Mouse (Mus musculus) heart, embryonic 16.5 days (tissue): ENCODE data around the gene Sec14l4. TPM values are rescaled to one million over a fixed set of nuclear protein-coding genes. Genes with fewer than 3 reads are reported as not detected.

Experiments used
- ATAC-seq: fragments of 200-750 bp; cut with Nextera tagmentation; replicated peaks from 2 replicates; pipeline ENCODE4 v1.8.0; 2017; ENCODE audit warnings: moderate number of reproducible peaks; ENCODE audit not compliant: insufficient read depth, low FRiP score; ENCODE audit errors: extremely low read depth
- H3K27ac ChIP-seq: fragments of 300-500 bp; sonication (generic); 2 replicates; pipeline ENCODE4 v1.5.1; 2014; ENCODE audit warnings: mild to moderate bottlenecking, low read length, control low read depth, moderate library complexity
- H3K27me3 ChIP-seq: fragments of 300-500 bp; sonication (generic); 2 replicates; pipeline ENCODE4 v1.6.1; 2014; ENCODE audit warnings: low read length, mixed read lengths; ENCODE audit not compliant: control insufficient read depth, insufficient read depth
- H3K36me3 ChIP-seq: fragments of 300-500 bp; sonication (generic); 2 replicates; pipeline ENCODE4 v1.6.1; 2014; ENCODE audit not compliant: control insufficient read depth, insufficient read depth
- H3K4me1 ChIP-seq: fragments of 300-500 bp; sonication (generic); 2 replicates; pipeline ENCODE4 v1.6.1; 2014; ENCODE audit warnings: low read length, mixed read lengths; ENCODE audit not compliant: control insufficient read depth, insufficient read depth
- H3K4me2 ChIP-seq: fragments of 300-500 bp; sonication (generic); 2 replicates; pipeline ENCODE4 v1.6.1; 2014; ENCODE audit warnings: low read depth, mild to moderate bottlenecking, control low read depth, low read length
- H3K4me3 ChIP-seq: fragments of 300-500 bp; sonication (generic); 2 replicates; pipeline ENCODE4 v1.5.1; 2014; ENCODE audit warnings: mild to moderate bottlenecking, control low read depth, low read length
- H3K9ac ChIP-seq: fragments of 300-500 bp; sonication (generic); 2 replicates; pipeline ENCODE4 v1.6.1; 2014; ENCODE audit warnings: low read length, control low read depth
- H3K9me3 ChIP-seq: fragments of 300-500 bp; sonication (generic); replicated peaks from 2 replicates; pipeline ENCODE4 v1.6.1; 2016; ENCODE audit warnings: low read length; ENCODE audit not compliant: control insufficient read depth
- WGBS: fragments of 180-500 bp; shearing (Covaris S2); extraction: QIAGEN DNeasy Blood & Tissue Kit; methylation state at CpG from one replicate; pipeline ENCODE4 v1.1.7; 2014; 5-methylcytosine and 5-hydroxymethylcytosine counted together
- polyA plus RNA-seq: library from polyadenylated mRNA; unstranded; fragments of >200 nt; fragmentation: Nextera tagmentation; extraction: Ambion mirVana; gene quantifications from 2 replicates; pipeline ENCODE4 v1.2.1, GENCODE M21; 2015

Sec14l4 gene
- polyA plus RNA-seq, 1 experiment from 2014 or later: 0.38 TPM

DNA sequence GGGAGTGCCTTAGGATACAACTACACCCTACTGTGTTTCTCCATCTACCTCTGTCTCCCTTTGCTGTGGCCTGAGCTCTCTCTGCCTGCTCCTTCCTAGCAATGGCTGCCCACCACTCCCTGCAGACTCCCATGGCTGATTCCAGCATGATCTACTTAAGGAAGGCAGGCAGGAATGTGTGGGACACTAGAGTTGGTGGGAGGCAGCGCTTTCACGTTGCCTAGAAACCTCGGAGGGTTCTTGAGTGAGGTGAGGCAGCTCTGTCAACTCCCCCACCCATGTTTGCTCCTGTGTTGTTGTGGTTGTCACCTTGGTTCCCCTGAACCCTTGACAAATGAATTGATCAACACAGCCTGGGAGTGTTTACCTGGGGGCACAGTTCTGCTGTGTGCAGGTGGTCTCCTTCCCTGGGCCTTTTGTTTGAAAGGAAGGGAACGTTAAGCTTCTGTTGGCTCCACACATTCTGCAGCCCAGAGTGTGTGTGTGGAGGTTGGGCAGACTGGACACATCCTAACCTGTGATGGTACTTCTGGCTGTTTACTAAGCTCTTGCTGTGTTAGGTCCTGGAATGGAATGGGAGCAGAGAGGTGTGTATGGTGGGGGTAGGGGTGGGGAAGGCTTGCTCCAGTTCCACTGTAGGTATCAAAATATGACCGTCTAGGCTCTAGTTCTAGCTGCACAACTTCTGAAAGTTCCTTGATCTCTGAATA is 29.8 kb downstream of the Sec14l4 start:
- Histone ChIP-seq H3K27me3 (no peaks in the 10 kb centered on the region), H3K9me3 (no peaks in the 10 kb centered on the region), H3K4me2 (no peak overlapping the region), H3K36me3 (no peaks in the 10 kb centered on the region), H3K9ac (no peak overlapping the region), H3K27ac (no peak overlapping the region), H3K4me3 (no peak overlapping the region), H3K4me1 (no peaks in the 10 kb centered on the region)
- 58% methylated on average over 5 of the region's 5 CpGs for WGBS
- ATAC-seq: no peak

GRCm38 (mm10) chr11:4062523-4062922 is 31.3 kb downstream of the Sec14l4 start:
- Histone ChIP-seq H3K4me3 (no peak overlapping the region), H3K4me2 (no peak overlapping the region), H3K27ac (no peak overlapping the region), H3K9me3 (no peaks in the 10 kb centered on the region), H3K36me3 (no peaks in the 10 kb centered on the region), H3K4me1 (no peaks in the 10 kb centered on the region), H3K27me3 (no peaks in the 10 kb centered on the region), H3K9ac (no peak overlapping the region)
- ATAC-seq: no peak
- 82% methylated on average over 4 of the region's 4 CpGs for WGBS

- Histone ChIP-seq H3K27ac (no peak overlapping the region), H3K36me3 (no peaks in the 10 kb centered on the region), H3K9ac (no peak overlapping the region), H3K4me2 (no peak overlapping the region), H3K4me3 (no peak overlapping the region), H3K4me1 (no peaks in the 10 kb centered on the region), H3K27me3 (no peaks in the 10 kb centered on the region), H3K9me3 (no peaks in the 10 kb centered on the region)
- WGBS: 45% methylated on average over 6 of the region's 6 CpGs
- ATAC-seq: no peak
These were observed 31.7 kb downstream of the Sec14l4 start for GRCm38 (mm10) chr11:4062981-4063380.

GRCm38 (mm10) chr11:4064627-4065122 is 33.4 kb downstream of the Sec14l4 start, which contains the start of gene Sec14l3:
TSS of gene Sec14l3 (plus strand) at chr11:4064841.
- Histone ChIP-seq H3K27ac (no peak within 1 kb of the TSS), H3K36me3 (no peaks in the 10 kb centered on the region), H3K4me1 (no peaks in the 10 kb centered on the region), H3K4me3 (no peak within 1 kb of the TSS), H3K4me2 (no peak within 1 kb of the TSS), H3K9ac (no peak within 1 kb of the TSS), H3K27me3 (no peaks in the 10 kb centered on the region), H3K9me3 (no peaks in the 10 kb centered on the region)
- ATAC-seq: no peak
- WGBS: 45% methylated on average over 5 of the region's 5 CpGs

DNA sequence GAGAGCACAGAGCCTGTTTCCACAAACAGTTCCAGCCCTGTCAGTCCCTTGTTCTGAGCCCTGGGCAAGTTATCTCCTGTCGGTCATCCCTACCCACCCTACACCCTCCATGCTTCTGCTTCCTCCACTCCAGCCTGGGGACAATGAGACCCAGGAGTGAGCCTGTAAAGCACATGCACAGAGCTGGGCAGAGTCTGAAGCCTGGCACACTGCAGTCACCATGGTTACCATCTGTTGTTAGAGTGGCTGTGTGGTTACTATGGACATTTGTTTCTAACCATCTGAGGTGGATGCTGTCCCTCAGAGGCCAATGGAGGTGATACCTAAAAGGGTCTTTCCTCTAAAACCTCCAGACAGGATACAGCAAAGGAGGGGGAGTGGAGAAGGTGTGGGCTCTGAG is 38.4 kb downstream of the Sec14l4 start:
- WGBS: 75% methylated on average over 1 of the region's 1 CpGs
- no peak overlapping the region for H3K9ac ChIP-seq
- no peak overlapping the region for H3K4me2 ChIP-seq
- H3K36me3 ChIP-seq: no peaks in the 10 kb centered on the region
- no peak for ATAC-seq
- H3K4me1 ChIP-seq: no peaks in the 10 kb centered on the region
- H3K4me3 ChIP-seq: no peak overlapping the region
- no peaks in the 10 kb centered on the region for H3K9me3 ChIP-seq
- H3K27ac ChIP-seq: no peak overlapping the region
- no peaks in the 10 kb centered on the region for H3K27me3 ChIP-seq

DNA sequence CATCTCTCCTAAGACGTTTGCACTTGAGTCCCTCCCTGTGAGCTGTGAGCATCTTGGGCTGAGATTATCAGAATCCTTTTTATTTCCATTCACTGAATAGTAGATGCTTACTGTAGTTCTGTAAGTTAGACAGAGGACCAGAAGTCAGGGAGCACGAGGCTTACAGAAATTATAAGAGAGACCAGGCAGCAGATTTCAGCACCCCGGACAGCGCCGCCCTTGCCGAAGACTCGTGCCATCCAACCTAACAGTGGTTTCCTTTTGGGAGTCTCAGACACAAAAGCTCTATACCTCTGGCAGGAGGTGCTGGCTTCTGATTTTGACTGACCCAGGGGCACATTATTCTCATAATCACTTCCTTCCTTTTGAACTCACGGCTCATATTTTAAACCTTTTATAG is 45.4 kb downstream of the Sec14l4 start:
- Histone ChIP-seq H3K9ac (no peak overlapping the region), H3K4me3 (no peak overlapping the region), H3K4me1 (no peaks in the 10 kb centered on the region), H3K27me3 (no peaks in the 10 kb centered on the region), H3K9me3 (no peaks in the 10 kb centered on the region), H3K36me3 (no peaks in the 10 kb centered on the region), H3K4me2 (no peak overlapping the region), H3K27ac (no peak overlapping the region)
- 10% methylated on average over 8 of the region's 8 CpGs for WGBS
- ATAC-seq: no peak

DNA sequence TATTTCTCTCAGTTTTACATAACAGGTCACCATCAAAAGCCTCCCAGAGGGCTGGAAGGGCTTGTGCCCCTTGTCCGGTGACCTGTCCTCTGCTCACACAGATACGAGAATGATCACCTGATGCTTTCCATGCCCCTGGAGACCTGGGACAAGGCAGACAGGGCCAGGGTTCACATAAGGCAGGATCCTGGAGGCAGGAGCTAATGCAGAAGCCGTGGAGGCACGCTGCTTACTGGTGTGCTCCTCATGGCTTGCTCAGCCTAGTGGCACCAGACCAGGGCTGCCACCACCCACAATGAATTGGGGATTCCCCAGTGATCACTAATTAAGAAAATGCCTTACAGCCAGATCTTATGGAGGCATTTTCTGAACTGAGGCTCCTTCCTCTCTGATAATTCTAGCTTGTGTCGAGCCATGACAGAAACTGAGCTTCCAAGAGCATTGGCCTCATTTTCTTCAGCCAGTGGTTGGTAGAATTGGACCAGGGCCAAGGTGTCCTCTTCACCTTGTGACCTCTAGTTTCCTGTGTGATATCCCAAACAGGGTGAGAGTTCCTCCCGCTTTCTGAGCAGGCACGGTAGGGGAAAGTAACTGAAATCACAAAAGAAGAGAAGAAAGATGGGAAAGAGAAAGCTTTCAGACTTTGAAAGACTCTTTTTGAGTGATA is 47.1 kb downstream of the Sec14l4 start:
- no peaks in the 10 kb centered on the region for H3K27me3 ChIP-seq
- H3K4me1 ChIP-seq: no peaks in the 10 kb centered on the region
- no peak overlapping the region for H3K9ac ChIP-seq
- WGBS: 76% methylated on average over 7 of the region's 7 CpGs
- H3K9me3 ChIP-seq: no peaks in the 10 kb centered on the region
- H3K4me3 ChIP-seq: no peak overlapping the region
- no peak overlapping the region for H3K4me2 ChIP-seq
- no peak for ATAC-seq
- H3K36me3 ChIP-seq: no peaks in the 10 kb centered on the region
- H3K27ac ChIP-seq: no peak overlapping the region

- H3K4me3 ChIP-seq: no peak overlapping the region
- H3K4me2 ChIP-seq: no peak overlapping the region
- 14% methylated on average over 4 of the region's 4 CpGs for WGBS
- H3K9ac ChIP-seq: no peak overlapping the region
- no peaks in the 10 kb centered on the region for H3K36me3 ChIP-seq
- no peaks in the 10 kb centered on the region for H3K27me3 ChIP-seq
- no peaks in the 10 kb centered on the region for H3K4me1 ChIP-seq
- no peak overlapping the region for H3K27ac ChIP-seq
- no peak for ATAC-seq
- H3K9me3 ChIP-seq: no peaks in the 10 kb centered on the region
These were observed 49.0 kb downstream of the Sec14l4 start for GRCm38 (mm10) chr11:4080219-4080618.

- no peaks in the 10 kb centered on the region for H3K36me3 ChIP-seq
- no peak overlapping the region for H3K9ac ChIP-seq
- WGBS: 36% methylated on average over 5 of the region's 5 CpGs
- H3K4me1 ChIP-seq: no peaks in the 10 kb centered on the region
- ATAC-seq: no peak
- H3K4me2 ChIP-seq: no peak overlapping the region
- H3K27me3 ChIP-seq: no peaks in the 10 kb centered on the region
- no peak overlapping the region for H3K4me3 ChIP-seq
- H3K9me3 ChIP-seq: 0 out of 2 replicates have a peak, but pooled peaks cover 2% of the 10 kb centered on the region
- H3K27ac ChIP-seq: no peak overlapping the region
These were observed 52.2 kb downstream of the Sec14l4 start for GRCm38 (mm10) chr11:4083316-4084078.
